Mouse (Mus musculus) retina, postnatal 7 days (tissue): ENCODE results near the gene Olfr401.
"Not testable (repeated sequence)": the region's sequence is repeated elsewhere in the genome, so short reads cannot be mapped to it uniquely, and the experiment has no call there.

Experiments used
- DNase-seq: peaks from one replicate; pipeline ENCODE4 v3.0.0-alpha.2; 2012; ENCODE audit warnings: low read depth, low spot score

Gene Olfr401

GRCm38 (mm10) chr11:74113412-74113811, at the start of gene Olfr401:
Gene Olfr401 (plus strand): TSS chr11:74113712.
- DNase-seq, result no peak

GRCm38 (mm10) chr11:74069655-74070054, 43.9 kb upstream of the Olfr401 start, which contains the start of gene Zfp616:
Gene Zfp616 (plus strand): TSS chr11:74069955.
- DNase-seq, result no peak

GRCm38 (mm10) chr11:74100724-74101123, 12.8 kb upstream of the Olfr401 start:
- DNase-seq, result no peak

GRCm38 (mm10) chr11:74101507-74101906, 12.0 kb upstream of the Olfr401 start:
- no peak for DNase-seq

- DNase-seq, result no peak
Measured at GRCm38 (mm10) chr11:74105066-74105465, 8.4 kb upstream of the Olfr401 start.

- not testable (repeated sequence) for DNase-seq
Measured at GRCm38 (mm10) chr11:74140001-74140400, 26.5 kb downstream of the Olfr401 start.

GRCm38 (mm10) chr11:74145866-74146265, 32.4 kb downstream of the Olfr401 start:
- DNase-seq, result no peak

- no peak for DNase-seq
Measured at GRCm38 (mm10) chr11:74153229-74153628, 39.7 kb downstream of the Olfr401 start, which contains the start of gene Olfr402. Gene Olfr402 (plus strand): TSS chr11:74153529.

- no peak for DNase-seq
Measured at GRCm38 (mm10) chr11:74168771-74169170, 55.3 kb downstream of the Olfr401 start.
